Mouse (Mus musculus): Measurements from ENCODE around the gene Ralgapb.

DNA sequence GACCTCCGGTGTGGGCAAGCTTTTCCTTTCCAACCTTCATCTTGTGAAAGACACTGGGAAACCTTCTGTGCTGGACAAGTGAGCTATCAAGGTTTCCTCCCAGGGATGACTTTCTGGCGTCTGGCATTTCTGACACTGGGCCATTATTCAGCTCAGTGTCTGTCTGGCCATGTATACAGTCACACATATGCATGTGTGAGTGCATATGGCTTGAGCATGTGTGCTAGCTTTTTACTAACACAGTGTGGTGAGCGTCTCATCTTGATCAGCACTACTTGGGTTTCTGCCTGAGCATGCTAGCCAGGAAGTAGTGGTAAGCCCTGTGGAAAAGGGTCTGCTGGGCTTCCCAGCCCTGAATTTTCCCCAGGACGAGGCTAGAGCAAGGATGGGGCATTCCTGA lies 131.6 kb downstream of the Ralgapb start:
- TF ChIP-seq CTCF (IDR thresholded peaks at IDR 0.05; ENCODE audit: borderline replicate concordance, control insufficient read depth, extremely low read depth, insufficient read depth, low read length, poor library complexity) (no peak), POLR2A (IDR thresholded peaks at IDR 0.05; ENCODE audit: control insufficient read depth, extremely low read depth, insufficient read depth, low read length, poor library complexity) (no peak)
